Mouse (Mus musculus) gastrocnemius, postnatal 36 days (tissue): Measurements from ENCODE around the gene Rtbdn. TPM values are rescaled to one million over a fixed set of nuclear protein-coding genes. Genes with fewer than 3 reads are reported as not detected.

Experiments used
- DNase-seq, 2 experiments: peaks; one replicate each; pipeline ENCODE4 v3.0.0; 2022
- intact Hi-C: fragments of 180-260 bp; cut with DNase I; formaldehyde crosslinking; loops from one replicate; pipeline ENCODE4 v1.15.1; 2025
- microRNA-seq, 2 experiments: library from miRNA; unstranded; fragments of <30 nt; microRNA quantifications; one replicate each; pipeline ENCODE4 v1.2.0; 2021
- total RNA-seq, 2 experiments: library from RNA; stranded (reverse); gene quantifications; 2 replicates each; pipeline ENCODE4 v1.2.3; 2021

The Rtbdn gene
- total RNA-seq, 2 experiments from 2014 or later: not detected

DNA sequence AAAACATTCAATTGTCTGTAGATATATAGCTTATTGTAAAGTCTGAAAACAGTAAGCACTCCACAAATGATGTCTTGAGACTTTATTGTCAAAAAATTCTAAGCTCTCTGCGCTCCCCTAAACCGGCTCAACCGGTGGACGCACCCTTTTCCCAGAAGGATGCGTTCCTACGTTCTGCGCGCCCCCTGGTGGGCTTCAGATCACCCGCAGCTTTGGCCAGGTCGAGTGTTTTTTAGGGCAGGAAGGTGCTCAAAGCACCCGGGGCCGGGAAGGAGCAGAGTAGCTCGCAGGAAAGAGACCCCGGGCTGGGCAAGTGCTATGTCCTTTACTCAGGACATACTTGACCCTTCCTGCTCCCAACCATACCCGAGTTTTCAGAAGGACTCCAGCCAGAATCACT is 43.0 kb downstream of the Rtbdn start:
- peak; percentile 92 to 94 for DNase-seq
- intact Hi-C loops: loop anchor here (1.0 to 2.0 kb wide), 2 partner anchors 16 to 45 kb away; no protein-coding TSS in a partner anchor

GRCm38 (mm10) chr8:84990349-84990748 is 43.6 kb downstream of the Rtbdn start, which contains the start of gene Hook2:
Gene Hook2 (plus strand): TSS chr8:84990603.
- intact Hi-C loops: loop anchor here (1.0 to 2.0 kb wide), 2 partner anchors 16 to 46 kb away; no protein-coding TSS in a partner anchor
- DNase-seq: peak; percentile 94 to 96

GRCm38 (mm10) chr8:84990836-84991235 is 44.0 kb downstream of the Rtbdn start:
- DNase-seq: no peak
- intact Hi-C loops: loop anchor here (1.0 to 2.0 kb wide), 2 partner anchors 17 to 46 kb away; no protein-coding TSS in a partner anchor

DNA sequence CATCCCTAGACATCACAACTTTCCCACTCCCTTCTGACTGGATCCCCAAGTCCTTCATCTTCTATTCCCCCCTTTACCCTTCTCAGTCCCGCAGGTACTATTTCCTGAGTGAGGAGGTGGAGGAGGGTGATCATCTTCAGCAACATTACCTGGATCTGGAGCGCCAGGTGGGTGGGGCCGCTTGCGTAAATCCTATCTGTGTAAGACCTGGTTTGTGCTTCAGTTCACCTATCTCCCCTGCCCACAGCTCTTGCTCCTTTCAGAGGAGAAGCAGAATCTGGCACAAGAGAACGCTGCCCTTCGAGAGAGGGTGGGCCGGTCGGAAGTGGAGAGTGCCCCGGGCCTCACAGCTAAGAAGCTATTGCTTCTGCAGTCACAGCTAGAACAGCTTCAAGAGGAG is 47.6 kb downstream of the Rtbdn start:
- DNase-seq: no peak
- intact Hi-C loops: no loop called here

- no peak for DNase-seq
These were observed 48.9 kb downstream of the Rtbdn start for GRCm38 (mm10) chr8:84995680-84996079.

GRCm38 (mm10) chr8:84996978-84997377 is 50.2 kb downstream of the Rtbdn start:
- no peak for DNase-seq
- intact Hi-C loops: loop anchor here (5.0 kb wide), 1 partner anchor 70 kb away; no protein-coding TSS in a partner anchor

More at GRCm38 (mm10) chr8:84995680-84996079, 48.9 kb downstream of the Rtbdn start:
- intact Hi-C loops: loop anchor here (5.0 kb wide), 1 partner anchor 68 kb away; no protein-coding TSS in a partner anchor

- intact Hi-C loops: loop anchor here (5.0 kb wide), 1 partner anchor 70 kb away; no protein-coding TSS in a partner anchor
These were observed 51.0 kb downstream of the Rtbdn start for GRCm38 (mm10) chr8:84997649-84998295.

More at GRCm38 (mm10) chr8:84997649-84998295, 51.0 kb downstream of the Rtbdn start:
- peak; percentile 85 to 89 for DNase-seq

Small RNA genes within 50 kb of the gene (microRNA-seq; reads per million reads assigned to microRNA genes)
- gene Gm24197: 0 reads per million in 2 experiments

Other genes starting within 250 kb of the Rtbdn start
- gene Lyl1, start 245.5 kb upstream of the Rtbdn start, total RNA-seq: 1 to 10 TPM in 1 of 2 experiments, under 1 TPM in 1; 0.96 to 1.4 TPM
- gene G430095P16Rik, start 224.0 kb upstream of the Rtbdn start, total RNA-seq: 1 to 10 TPM in 1 of 2 experiments, not detected in 1; 1.0 TPM
- gene Nfix, start 146.6 kb upstream of the Rtbdn start, total RNA-seq: 100 to 1,000 TPM; 433 to 510 TPM
- 1 to 10 TPM; 8.3 to 9.9 TPM for gene Dand5, start 124.2 kb upstream of the Rtbdn start, total RNA-seq
- 10 to 100 TPM; 17.7 to 23.0 TPM for gene Gadd45gip1, start 115.5 kb upstream of the Rtbdn start, total RNA-seq
- gene Rad23a, start 106.3 kb upstream of the Rtbdn start, total RNA-seq: 100 to 1,000 TPM; 136 to 151 TPM
- gene Calr, start 100.1 kb upstream of the Rtbdn start, total RNA-seq: 100 to 1,000 TPM; 153 to 159 TPM
- 10 to 100 TPM; 22.1 to 26.2 TPM for gene Farsa, start 90.0 kb upstream of the Rtbdn start, total RNA-seq
- 1 to 10 TPM in 1 of 2 experiments, under 1 TPM in 1; 0.71 to 1.4 TPM for gene Syce2, start 74.9 kb upstream of the Rtbdn start, total RNA-seq
- 10 to 100 TPM; 25.5 to 45.9 TPM for gene Gcdh, start 53.1 kb upstream of the Rtbdn start, total RNA-seq
- not detected for gene Klf1, start 45.1 kb upstream of the Rtbdn start, total RNA-seq
- gene Dnase2a, start 38.4 kb upstream of the Rtbdn start, total RNA-seq: 1 to 10 TPM; 3.7 to 5.1 TPM
- not detected for gene Mast1, start 9.6 kb upstream of the Rtbdn start, total RNA-seq
- not detected for gene Gm49661, start 22.4 kb downstream of the Rtbdn start, total RNA-seq
- gene Prdx2, start 22.6 kb downstream of the Rtbdn start, total RNA-seq: 100 to 1,000 TPM; 180 to 196 TPM
- gene Rnaseh2a, start 22.8 kb downstream of the Rtbdn start, total RNA-seq: 10 to 100 TPM; 23.3 to 23.8 TPM
- 10 to 100 TPM in 1 of 2 experiments, 1 to 10 TPM in 1; 4.3 to 12.8 TPM for gene Junb, start 31.7 kb downstream of the Rtbdn start, total RNA-seq
- 1 to 10 TPM; 1.4 to 1.5 TPM for gene Hook2, start 43.6 kb downstream of the Rtbdn start, total RNA-seq
- not detected for gene Best2, start 67.5 kb downstream of the Rtbdn start, total RNA-seq
- 10 to 100 TPM; 49.7 to 50.8 TPM for gene Asna1, start 78.3 kb downstream of the Rtbdn start, total RNA-seq
- 10 to 100 TPM; 71.9 to 73.6 TPM for gene Trir, start 79.8 kb downstream of the Rtbdn start, total RNA-seq
- 10 to 100 TPM; 29.3 to 29.7 TPM for gene Tnpo2, start 89.9 kb downstream of the Rtbdn start, total RNA-seq
- gene Fbxw9, start 113.1 kb downstream of the Rtbdn start, total RNA-seq: 1 to 10 TPM; 1.4 to 2.4 TPM
- gene Gm5741, start 121.0 kb downstream of the Rtbdn start, total RNA-seq: not detected
- 10 to 100 TPM; 18.2 to 23.6 TPM for gene Dhps, start 124.8 kb downstream of the Rtbdn start, total RNA-seq
- gene Wdr83os, start 133.7 kb downstream of the Rtbdn start, total RNA-seq: 10 to 100 TPM; 37.3 to 44.5 TPM
- gene Wdr83, start 134.3 kb downstream of the Rtbdn start, total RNA-seq: 10 to 100 TPM; 13.5 to 15.6 TPM
- gene Man2b1, start 136.3 kb downstream of the Rtbdn start, total RNA-seq: 1 to 10 TPM; 9.0 TPM
- gene Zfp791, start 176.1 kb downstream of the Rtbdn start, total RNA-seq: 1 to 10 TPM in 1 of 2 experiments, under 1 TPM in 1; 0.76 to 1.1 TPM
- gene Cks1brt, start 204.9 kb downstream of the Rtbdn start, total RNA-seq: not detected